Mouse (Mus musculus) hindbrain, embryonic 12.5 days (tissue): ENCODE measurements around the gene Atp1a1. TPM values are rescaled to one million over a fixed set of nuclear protein-coding genes. Genes with fewer than 3 reads are reported as not detected.

Source experiments
- ATAC-seq: fragments of 200-750 bp; cut with Nextera tagmentation; 2 replicates; pipeline ENCODE4 v1.8.0; 2017; ENCODE audit warnings: moderate TSS enrichment; ENCODE audit not compliant: low FRiP score
- H3K27ac ChIP-seq: fragments of 300-500 bp; sonication (generic); 2 replicates; pipeline ENCODE4 v1.5.1; 2016; ENCODE audit warnings: mild to moderate bottlenecking
- H3K27me3 ChIP-seq: fragments of 300-500 bp; sonication (generic); 2 replicates; pipeline ENCODE4 v1.6.1; 2016; ENCODE audit warnings: mild to moderate bottlenecking
- H3K36me3 ChIP-seq: fragments of 300-500 bp; sonication (generic); 2 replicates; pipeline ENCODE4 v1.6.1; 2016; ENCODE audit warnings: mild to moderate bottlenecking
- H3K4me1 ChIP-seq: fragments of 300-500 bp; sonication (generic); 2 replicates; pipeline ENCODE4 v1.6.1; 2016
- H3K4me2 ChIP-seq: fragments of 300-500 bp; sonication (generic); replicated peaks from 2 replicates; pipeline ENCODE4 v1.6.1; 2016; ENCODE audit warnings: mild to moderate bottlenecking
- H3K4me3 ChIP-seq: fragments of 300-500 bp; sonication (generic); 2 replicates; pipeline ENCODE4 v1.5.1; 2016; ENCODE audit warnings: mild to moderate bottlenecking
- H3K9ac ChIP-seq: fragments of 300-500 bp; sonication (generic); 2 replicates; pipeline ENCODE4 v1.6.1; 2016; ENCODE audit warnings: mild to moderate bottlenecking, moderate library complexity
- H3K9me3 ChIP-seq: fragments of 300-500 bp; sonication (generic); replicated peaks from 2 replicates; pipeline ENCODE4 v1.6.1; 2016; ENCODE audit warnings: mild to moderate bottlenecking
- WGBS: fragments of 180-500 bp; shearing (Covaris S2); methylation state at CpG from one replicate; pipeline ENCODE4 v1.1.7; 2016; 5-methylcytosine and 5-hydroxymethylcytosine counted together
- polyA plus RNA-seq: library from polyadenylated mRNA; unstranded; fragments of >200 nt; fragmentation: Nextera tagmentation; extraction: Ambion mirVana; gene quantifications from 2 replicates; pipeline ENCODE4 v1.2.1, GENCODE M21; 2016

Gene Atp1a1
- polyA plus RNA-seq, 1 experiment from 2014 or later, result 63.0 TPM

DNA sequence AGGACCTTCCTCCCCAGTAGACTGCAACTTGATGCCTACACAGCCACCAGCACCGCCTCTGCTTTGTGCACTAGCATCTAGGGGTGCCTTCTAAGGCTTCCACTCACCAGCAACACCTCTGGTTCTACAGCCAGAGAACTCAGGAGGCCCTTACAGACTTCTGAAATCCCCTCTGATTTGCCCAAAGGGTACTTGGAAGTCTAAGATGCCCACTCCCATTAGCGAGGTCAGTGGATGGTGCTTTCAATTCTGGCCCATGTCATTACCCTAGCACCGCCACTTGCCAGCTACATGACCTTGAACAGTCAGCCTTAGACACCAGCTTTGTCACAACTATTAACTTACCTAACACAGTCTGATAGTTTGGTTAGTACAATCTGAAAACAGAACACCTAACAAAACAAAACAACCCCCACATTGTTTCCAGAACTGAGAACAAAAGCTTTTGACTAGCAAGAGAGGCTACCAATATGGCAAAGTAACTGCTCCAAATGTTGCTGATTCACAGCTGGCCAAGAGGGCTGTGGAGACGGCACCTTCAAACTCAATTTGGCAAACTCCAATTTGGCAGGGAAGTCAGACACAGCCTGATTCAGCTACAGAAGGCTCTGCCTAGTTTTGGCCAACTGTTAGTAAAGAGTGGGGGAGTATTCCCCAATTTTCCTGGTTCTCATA is 6.1 kb downstream of the Atp1a1 start:
- WGBS, result 74% methylated on average over 4 of the region's 4 CpGs
- H3K4me3 ChIP-seq, result no peak overlapping the region
- no peaks in the 10 kb centered on the region for H3K9me3 ChIP-seq
- H3K4me1 ChIP-seq, result peaks cover 82% of the 10 kb centered on the region
- H3K4me2 ChIP-seq, result no peak overlapping the region
- H3K27ac ChIP-seq, result no peak overlapping the region
- peaks cover 16% of the 10 kb centered on the region; the same call in 1 of the 2 replicates for H3K36me3 ChIP-seq
- H3K27me3 ChIP-seq, result no peaks in the 10 kb centered on the region
- no peak overlapping the region for H3K9ac ChIP-seq
- ATAC-seq, result no peak

- no peak overlapping the region for H3K4me2 ChIP-seq
- ATAC-seq, result no peak
- H3K27ac ChIP-seq, result no peak overlapping the region
- no peaks in the 10 kb centered on the region for H3K27me3 ChIP-seq
- peaks cover 81% of the 10 kb centered on the region for H3K4me1 ChIP-seq
- no peaks in the 10 kb centered on the region for H3K9me3 ChIP-seq
- no peak overlapping the region for H3K9ac ChIP-seq
- peaks cover 17% of the 10 kb centered on the region for H3K36me3 ChIP-seq
- H3K4me3 ChIP-seq, result no peak overlapping the region
- WGBS, result 28% methylated on average over 10 of the region's 10 CpGs
These were observed 7.0 kb downstream of the Atp1a1 start for GRCm38 (mm10) chr3:101597317-101598096.

DNA sequence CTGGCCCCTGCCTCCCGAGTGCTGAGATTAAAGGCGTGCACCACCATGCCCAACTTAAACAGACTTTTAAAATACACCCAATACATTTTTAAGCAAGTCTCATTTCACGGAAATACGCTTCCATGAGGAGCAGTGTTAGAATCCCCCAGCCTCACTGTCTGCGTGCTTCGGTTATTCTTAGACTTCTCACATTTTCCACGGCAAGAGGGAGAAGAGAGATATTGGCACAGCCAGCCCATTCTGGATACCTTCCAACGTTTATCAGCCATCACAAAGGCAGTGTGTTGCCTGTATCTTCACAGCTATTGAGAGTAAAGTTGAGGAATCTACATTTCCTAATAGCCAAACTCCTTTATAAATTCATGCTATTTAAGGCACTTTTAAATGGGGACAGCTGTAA is 7.8 kb downstream of the Atp1a1 start:
- 56% methylated on average over 8 of the region's 8 CpGs for WGBS
- Histone ChIP-seq H3K4me2 (no peak overlapping the region), H3K9me3 (no peaks in the 10 kb centered on the region), H3K27me3 (no peaks in the 10 kb centered on the region), H3K9ac (no peak overlapping the region), H3K27ac (peak overlapping the region; percentile 60), H3K4me1 (peaks cover 78% of the 10 kb centered on the region), H3K36me3 (peaks cover 25% of the 10 kb centered on the region), H3K4me3 (no peak overlapping the region)
- ATAC-seq, result no peak

DNA sequence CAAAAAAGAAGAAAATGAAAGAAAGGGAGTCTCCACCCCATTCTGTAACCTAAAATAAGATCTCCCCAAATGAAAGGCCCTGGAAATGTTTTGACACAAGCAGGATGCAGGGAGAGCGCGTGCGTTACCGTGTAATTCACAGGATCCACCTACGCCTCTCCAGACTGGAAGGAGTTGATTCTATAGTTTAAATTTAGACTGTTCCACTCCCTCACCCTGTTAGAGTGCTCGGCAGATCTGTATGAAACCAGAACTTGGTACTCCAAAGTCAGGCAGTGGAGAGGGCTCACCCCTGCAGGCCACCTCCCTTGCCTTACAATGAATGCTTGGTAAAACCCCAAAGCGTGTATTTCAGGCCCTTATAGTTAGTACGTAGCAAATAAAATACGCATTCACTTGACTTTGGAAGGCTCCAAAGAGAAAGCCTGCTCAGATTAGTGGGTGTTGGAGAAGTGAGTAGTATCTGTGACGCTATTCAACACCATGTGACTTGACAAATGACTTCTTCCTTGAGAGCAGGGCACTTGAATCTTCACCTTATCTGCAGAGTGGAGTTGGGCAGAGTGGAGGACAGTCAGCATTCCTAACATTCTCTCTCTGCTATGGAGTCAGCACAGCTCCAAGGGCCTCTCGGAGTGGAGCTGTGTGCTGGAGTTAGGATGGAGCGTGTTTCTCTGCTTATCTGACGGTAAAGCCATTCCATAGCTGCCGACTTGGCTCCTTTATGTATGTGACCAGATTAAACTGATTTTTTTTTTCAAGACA is 8.4 kb downstream of the Atp1a1 start:
- WGBS, result 77% methylated on average over 14 of the region's 14 CpGs
- no peak for ATAC-seq
- Histone ChIP-seq H3K27me3 (no peaks in the 10 kb centered on the region), H3K4me1 (peaks cover 71% of the 10 kb centered on the region), H3K4me3 (no peak overlapping the region), H3K36me3 (peaks cover 31% of the 10 kb centered on the region), H3K9ac (no peak overlapping the region), H3K4me2 (no peak overlapping the region), H3K9me3 (no peaks in the 10 kb centered on the region), H3K27ac (peak overlapping the region; percentile 60)

DNA sequence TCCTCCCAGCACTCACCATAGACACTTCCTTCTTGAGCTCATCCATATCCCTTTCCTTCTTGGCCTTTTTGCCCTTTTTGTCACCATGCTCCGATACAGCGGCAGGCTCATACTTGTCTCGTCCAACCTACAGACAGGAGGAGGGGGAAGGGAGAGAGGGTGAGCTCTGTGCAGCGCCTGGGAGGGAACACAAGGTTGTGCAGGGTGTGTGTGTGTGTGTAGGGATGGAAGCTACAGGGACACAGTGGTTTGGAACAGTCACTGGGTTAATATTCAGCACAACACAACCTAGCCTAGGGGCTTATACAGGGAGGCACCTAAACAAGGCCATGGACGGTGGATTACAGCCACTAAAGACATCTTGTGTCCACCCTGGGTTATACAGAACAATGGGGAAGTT is 9.5 kb downstream of the Atp1a1 start:
- H3K9ac ChIP-seq, result no peak overlapping the region
- H3K36me3 ChIP-seq, result peaks cover 42% of the 10 kb centered on the region
- peaks cover 61% of the 10 kb centered on the region for H3K4me1 ChIP-seq
- H3K27me3 ChIP-seq, result no peaks in the 10 kb centered on the region
- H3K4me2 ChIP-seq, result no peak overlapping the region
- no peak overlapping the region for H3K27ac ChIP-seq
- 75% methylated on average over 5 of the region's 5 CpGs for WGBS
- no peak overlapping the region for H3K4me3 ChIP-seq
- ATAC-seq, result no peak
- H3K9me3 ChIP-seq, result no peaks in the 10 kb centered on the region

DNA sequence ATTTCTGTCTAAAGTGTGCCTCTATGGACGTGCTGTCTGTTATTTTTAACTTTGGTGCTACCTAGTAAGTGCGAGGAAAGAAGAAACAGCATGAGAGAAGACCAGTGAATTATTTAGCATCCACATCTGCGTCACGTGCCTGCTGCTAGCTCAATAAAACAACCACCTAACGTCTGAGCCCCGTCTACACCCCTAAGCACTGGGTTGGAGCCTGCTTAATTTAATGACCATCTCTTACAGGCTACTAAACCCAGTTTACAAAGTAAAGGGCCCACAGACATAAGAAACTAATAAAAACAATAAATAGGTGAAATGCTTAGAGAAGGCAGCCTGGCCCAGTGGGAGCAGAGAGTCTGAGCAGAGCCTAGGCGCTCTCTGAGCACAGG is 11.2 kb downstream of the Atp1a1 start:
- no peak overlapping the region for H3K4me2 ChIP-seq
- no peak overlapping the region for H3K4me3 ChIP-seq
- WGBS, result 70% methylated on average over 7 of the region's 7 CpGs
- no peak for ATAC-seq
- peak overlapping the region; percentile 57; the same call in 1 of the 2 replicates for H3K27ac ChIP-seq
- H3K27me3 ChIP-seq, result no peaks in the 10 kb centered on the region
- peaks cover 59% of the 10 kb centered on the region for H3K36me3 ChIP-seq
- peaks cover 44% of the 10 kb centered on the region for H3K4me1 ChIP-seq
- no peaks in the 10 kb centered on the region for H3K9me3 ChIP-seq
- H3K9ac ChIP-seq, result no peak overlapping the region

DNA sequence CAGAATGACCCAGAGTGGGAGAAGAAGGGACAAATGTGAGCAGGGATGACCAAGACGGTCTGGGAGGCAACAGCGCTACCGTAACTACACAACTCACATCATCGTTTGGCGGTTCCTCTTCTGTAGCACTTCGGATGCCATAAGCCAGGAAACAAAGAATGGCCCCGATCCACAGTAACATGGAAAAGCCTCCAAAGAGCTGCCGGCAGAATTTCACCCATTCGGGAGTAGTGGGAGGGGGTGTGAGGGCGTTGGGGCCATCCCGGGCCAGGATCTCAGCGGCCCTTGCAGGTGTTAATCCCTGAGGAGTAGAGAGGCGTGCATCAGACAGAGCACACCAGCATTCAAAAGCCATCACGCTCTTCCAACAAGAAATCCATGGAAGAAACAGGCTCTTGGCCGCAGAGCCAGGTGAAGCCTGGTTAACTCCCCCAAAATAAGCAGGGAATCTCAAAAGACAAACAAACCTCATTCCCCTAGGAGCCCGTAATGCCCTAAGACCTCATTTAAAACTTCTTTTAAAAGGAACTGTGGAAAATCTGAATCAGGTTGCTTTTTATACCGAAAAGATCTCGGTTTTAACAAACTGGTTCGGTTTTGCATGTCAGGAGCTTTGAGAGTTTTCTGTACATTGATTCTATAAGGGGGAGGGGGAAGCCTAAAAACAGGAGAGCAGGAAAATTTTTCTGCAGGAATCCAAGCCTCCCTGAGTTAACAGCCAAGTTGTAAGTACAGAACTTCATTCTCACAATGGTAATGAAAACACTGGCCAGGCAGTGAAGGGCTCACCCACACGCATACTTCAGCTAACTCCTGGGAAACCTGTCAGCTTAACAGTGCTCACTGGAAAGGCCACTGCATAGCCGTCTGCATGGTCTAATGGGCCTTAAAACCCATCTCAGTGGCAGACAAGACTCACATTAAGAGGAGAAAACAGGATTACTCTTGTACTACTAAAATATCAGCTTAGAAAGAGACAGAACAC is 11.9 kb downstream of the Atp1a1 start:
- H3K36me3 ChIP-seq, result peaks cover 64% of the 10 kb centered on the region
- H3K4me2 ChIP-seq, result no peak overlapping the region
- no peak overlapping the region for H3K4me3 ChIP-seq
- peak; percentile 62; the same call in 1 of the 2 replicates for ATAC-seq
- no peak overlapping the region for H3K9ac ChIP-seq
- H3K27me3 ChIP-seq, result no peaks in the 10 kb centered on the region
- H3K27ac ChIP-seq, result peak overlapping the region; percentile 57
- H3K4me1 ChIP-seq, result peaks cover 39% of the 10 kb centered on the region
- 80% methylated on average over 21 of the region's 21 CpGs for WGBS
- no peaks in the 10 kb centered on the region for H3K9me3 ChIP-seq

DNA sequence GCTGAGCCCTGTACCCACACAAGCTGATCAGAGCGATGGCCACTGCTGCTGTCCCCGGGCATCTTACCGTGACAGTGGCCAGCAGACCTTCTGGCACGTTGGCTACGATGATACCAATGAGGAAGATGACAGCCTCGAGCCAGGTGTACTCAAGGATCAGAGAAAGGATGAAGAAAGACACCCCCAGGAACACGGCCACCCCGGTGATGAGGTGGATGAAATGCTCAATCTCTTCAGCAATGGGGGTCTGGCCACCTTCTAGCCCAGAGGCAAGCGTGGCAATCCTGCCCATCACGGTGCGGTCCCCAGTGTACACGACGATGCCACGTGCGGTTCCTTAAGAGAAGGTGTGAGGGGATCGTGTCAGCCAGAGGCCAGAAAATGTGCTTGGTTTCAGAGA is 14.1 kb downstream of the Atp1a1 start:
- no peak overlapping the region for H3K9ac ChIP-seq
- H3K27ac ChIP-seq, result no peak overlapping the region
- H3K4me1 ChIP-seq, result peaks cover 20% of the 10 kb centered on the region
- peaks cover 86% of the 10 kb centered on the region for H3K36me3 ChIP-seq
- WGBS, result 94% methylated on average over 16 of the region's 16 CpGs
- no peak overlapping the region for H3K4me2 ChIP-seq
- ATAC-seq, result no peak
- no peak overlapping the region for H3K4me3 ChIP-seq
- no peaks in the 10 kb centered on the region for H3K27me3 ChIP-seq
- H3K9me3 ChIP-seq, result no peaks in the 10 kb centered on the region

DNA sequence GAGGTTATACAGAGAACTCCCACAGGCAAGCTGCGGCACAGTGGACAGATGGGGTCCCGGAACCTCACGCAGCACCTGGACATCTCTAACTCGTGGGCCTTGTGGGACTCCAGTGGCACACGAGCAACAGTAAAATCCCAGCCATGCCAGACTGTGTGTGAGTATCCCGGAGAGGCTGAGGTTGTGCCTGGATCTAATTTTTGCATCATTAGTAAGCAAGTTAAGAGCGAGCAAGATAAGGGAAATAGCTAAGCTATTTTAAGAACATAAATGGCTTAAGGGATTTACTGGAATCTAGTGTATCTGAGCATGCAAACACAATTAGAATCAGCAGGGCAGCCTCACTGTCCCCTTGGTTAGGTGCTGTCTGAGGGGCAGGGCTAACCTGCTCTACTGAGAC is 16.2 kb downstream of the Atp1a1 start:
- no peak for ATAC-seq
- 95% methylated on average over 7 of the region's 7 CpGs for WGBS
- no peaks in the 10 kb centered on the region for H3K9me3 ChIP-seq
- peaks cover 11% of the 10 kb centered on the region; the same call in 1 of the 2 replicates for H3K4me1 ChIP-seq
- no peak overlapping the region for H3K9ac ChIP-seq
- H3K4me2 ChIP-seq, result no peak overlapping the region
- H3K4me3 ChIP-seq, result no peak overlapping the region
- H3K27me3 ChIP-seq, result no peaks in the 10 kb centered on the region
- peaks cover 90% of the 10 kb centered on the region for H3K36me3 ChIP-seq
- H3K27ac ChIP-seq, result no peak overlapping the region

GRCm38 (mm10) chr3:101586794-101587193 is 17.7 kb downstream of the Atp1a1 start:
- Histone ChIP-seq H3K27me3 (no peaks in the 10 kb centered on the region), H3K9me3 (no peaks in the 10 kb centered on the region), H3K4me1 (no peaks in the 10 kb centered on the region; the same call in 1 of the 2 replicates), H3K4me3 (no peak overlapping the region), H3K36me3 (peaks cover 98% of the 10 kb centered on the region), H3K27ac (no peak overlapping the region), H3K4me2 (no peak overlapping the region), H3K9ac (no peak overlapping the region)
- WGBS, result 95% methylated on average over 12 of the region's 12 CpGs
- ATAC-seq, result no peak

- Histone ChIP-seq H3K36me3 (peaks cover 81% of the 10 kb centered on the region), H3K4me2 (no peak overlapping the region), H3K9me3 (no peaks in the 10 kb centered on the region), H3K4me3 (no peak overlapping the region), H3K4me1 (peaks cover 15% of the 10 kb centered on the region), H3K9ac (no peak overlapping the region), H3K27me3 (no peaks in the 10 kb centered on the region), H3K27ac (no peak overlapping the region)
- 92% methylated on average over 3 of the region's 3 CpGs for WGBS
- no peak for ATAC-seq
These were observed 26.4 kb downstream of the Atp1a1 start for GRCm38 (mm10) chr3:101578072-101578471.
